ENCODE assay signal across 15 mouse cellular contexts in genomic region chr1:161998781-161999180, GRCm38 (mm10). TPM values are rescaled to one million over a fixed set of nuclear protein-coding genes. Genes with fewer than 3 reads are reported as not detected.
DNase-seq lines count a peak whose midpoint lies in the region; ATAC-seq and TF ChIP-seq lines count a peak whose summit lies in the region.
"Had no signal": no experiment of that assay in that cellular context is flagged by ENCODE, and none has a peak within 500 bp of the region (broad histone marks: within the 10 kb centered on the region; RNA-seq: fewer than 3 reads in every experiment).

No protein-coding gene starts in this region.

- peak; percentile 59 for ATAC-seq in common myeloid progenitor, adult 5-6 weeks (replicated peaks; ENCODE audit: low read depth, poor library complexity, severe bottlenecking)
- peak; percentile 76 for ATAC-seq in monocyte, adult 5-6 weeks (replicated peaks; ENCODE audit: insufficient number of reproducible peaks, low FRiP score, low TSS enrichment, poor library complexity, severe bottlenecking)
- no peak for ATAC-seq in activated CD4-positive, CD25-positive, alpha-beta regulatory T cell, adult 4 months

- H3K79me2 ChIP-seq in liver, adult 2 months (ENCODE audit: control insufficient read depth, insufficient read depth, low read length): no peaks in the 10 kb centered on the region

- no peaks in the 10 kb centered on the region for H3K27me3 ChIP-seq in liver, adult 2 months (ENCODE audit: control insufficient read depth, insufficient read depth, low read length)
- H3K27me3 ChIP-seq: heart, embryonic 13.5 days; stomach, embryonic 15.5 days had no signal

- WGBS in liver, adult 2 months: 51% methylated on average over 4 of the region's 4 CpGs

- H3K36me3 ChIP-seq in liver, adult 2 months (ENCODE audit: control insufficient read depth, insufficient read depth, low read length): no peaks in the 10 kb centered on the region
- H3K36me3 ChIP-seq: forebrain, embryonic 12.5 days; heart, embryonic 13.5 days; stomach, embryonic 15.5 days had no signal

- peak; percentile 22 for DNase-seq in liver, adult 2 months (ENCODE audit: extremely low read depth, low read depth, low spot score)
- DNase-seq in liver: no peak
- peak; percentile 9 for DNase-seq in induced T-regulatory cell, adult 2 months (ENCODE audit: low read depth)
- no peak for DNase-seq in thymus, postnatal 25 days
- DNase-seq: cerebellum, adult 18-20 months; embryo, embryonic 11 days; kidney, postnatal 10 days; layer of hippocampus, postnatal 36 days had no signal

- H3K27ac ChIP-seq in liver, adult 2 months (replicated peaks; ENCODE audit: insufficient read depth, low read depth, low read length): no peak overlapping the region
- H3K27ac ChIP-seq: liver, embryonic 14.5 days had no signal

- no peak for TF ChIP-seq POLR2A in liver, adult 2 months (IDR thresholded peaks at IDR 0.05; ENCODE audit: extremely low read depth, insufficient read depth, low read length)

- peaks cover 2% of the 10 kb centered on the region; the same call in 1 of the 2 replicates for H3K4me1 ChIP-seq in liver, adult 2 months (ENCODE audit: control insufficient read depth, insufficient read depth, low read length)

- no peak for TF ChIP-seq CTCF in liver, adult 2 months (IDR thresholded peaks at IDR 0.05; ENCODE audit: low read depth, low read length)

- no peak overlapping the region for H3K9ac ChIP-seq in liver, adult 2 months (ENCODE audit: low read depth, low read length)
- H3K9ac ChIP-seq: forebrain, embryonic 12.5 days; liver, embryonic 14.5 days; stomach, embryonic 15.5 days had no signal

- no peak overlapping the region for H3K4me3 ChIP-seq in liver, adult 2 months (ENCODE audit: insufficient read depth, low read depth, low read length)
- H3K4me3 ChIP-seq: forebrain, embryonic 12.5 days; heart, embryonic 13.5 days; stomach, embryonic 15.5 days had no signal

RNA-seq across cellular contexts. Expression of gene 4930558K02Rik, which starts 19.3 kb away (rescaled TPM):
- not detected in 2 replicates for total RNA-seq in liver, adult 2 months (2014; rRNA removed)
- not detected in 2 replicates for polyA plus RNA-seq in liver, adult 2 months (2012; rRNA removed)
- not detected in 2 replicates for total RNA-seq in common myeloid progenitor, adult 5-6 weeks (2017)
- not detected in 3 replicates for total RNA-seq in monocyte, adult 5-6 weeks (2017)
- polyA plus RNA-seq in activated CD4-positive, CD25-positive, alpha-beta regulatory T cell, adult 4 months (2017; shearing (Covaris generic)): not detected
- total RNA-seq: layer of hippocampus, postnatal 36 days had no signal
- polyA plus RNA-seq: forebrain, embryonic 12.5 days; heart, embryonic 13.5 days; liver, embryonic 14.5 days; stomach, embryonic 15.5 days had no signal

RNA-seq across cellular contexts. Expression of gene Pigc, which starts 29.8 kb away (rescaled TPM):
- 7.1 and 7.3 TPM in 2 replicates for total RNA-seq in liver, adult 2 months (2014; rRNA removed)
- 9.4 and 9.5 TPM in 2 replicates for polyA plus RNA-seq in liver, adult 2 months (2012; rRNA removed)
- total RNA-seq in common myeloid progenitor, adult 5-6 weeks (2017): 15.7 and 16.0 TPM in 2 replicates
- 24.8 to 30.8 TPM (median 27.2 TPM) in 3 replicates for total RNA-seq in monocyte, adult 5-6 weeks (2017)
- 10 to 100 TPM; 25.1 to 40.2 TPM for polyA plus RNA-seq in activated CD4-positive, CD25-positive, alpha-beta regulatory T cell, adult 4 months (2017; shearing (Covaris generic))

Comparison
In these comparisons a context has a peak if more than half of its experiments do, and no peak if none do; other contexts are left out.
1. DNase-seq: peak in liver, adult 2 months (single experiment) and induced T-regulatory cell, adult 2 months (single experiment); none in liver (single experiment) and thymus, postnatal 25 days (single experiment).